Mouse (Mus musculus) embryonic facial prominence, embryonic 10.5 days (tissue): ENCODE measurements around the gene Kifc3. TPM values are rescaled to one million over a fixed set of nuclear protein-coding genes. Genes with fewer than 3 reads are reported as not detected.

ENCODE experiments used
- DNase-seq: peaks from one replicate; pipeline ENCODE4 v3.0.0-alpha.2; 2017; ENCODE audit warnings: low spot score
- H3K27ac ChIP-seq: fragments of 300-500 bp; sonication (generic); replicated peaks from 2 replicates; pipeline ENCODE4 v1.5.1; 2016; ENCODE audit warnings: mild to moderate bottlenecking
- H3K27me3 ChIP-seq: fragments of 300-500 bp; sonication (generic); replicated peaks from 2 replicates; pipeline ENCODE4 v1.6.1; 2016; ENCODE audit warnings: low read depth, mild to moderate bottlenecking; ENCODE audit not compliant: poor library complexity, severe bottlenecking
- H3K36me3 ChIP-seq: fragments of 300-500 bp; sonication (generic); replicated peaks from 2 replicates; pipeline ENCODE4 v1.6.1; 2016; ENCODE audit warnings: mild to moderate bottlenecking, moderate library complexity
- H3K4me1 ChIP-seq: fragments of 300-500 bp; sonication (generic); 2 replicates; pipeline ENCODE4 v1.6.1; 2016
- H3K4me3 ChIP-seq: fragments of 300-500 bp; sonication (generic); 2 replicates; pipeline ENCODE4 v1.5.1; 2016; ENCODE audit warnings: mild to moderate bottlenecking, moderate library complexity
- H3K9me3 ChIP-seq: fragments of 300-500 bp; sonication (generic); 2 replicates; pipeline ENCODE4 v1.6.1; 2016; ENCODE audit warnings: mild to moderate bottlenecking
- WGBS: fragments of 180-500 bp; shearing (Covaris S2); methylation state at CpG from one replicate; pipeline ENCODE4 v1.1.7; 2016; 5-methylcytosine and 5-hydroxymethylcytosine counted together
- polyA plus RNA-seq: library from polyadenylated mRNA; unstranded; fragments of >200 nt; fragmentation: Nextera tagmentation; extraction: Ambion mirVana; gene quantifications from 2 replicates; pipeline ENCODE4 v1.2.1, GENCODE M21; 2016

The Kifc3 gene
- polyA plus RNA-seq, 1 experiment from 2014 or later: 8.7 TPM

- no peaks in the 10 kb centered on the region for H3K27me3 ChIP-seq
- no peak for DNase-seq
- H3K27ac ChIP-seq: no peak overlapping the region
- H3K9me3 ChIP-seq: no peaks in the 10 kb centered on the region
- no peak overlapping the region for H3K4me3 ChIP-seq
- H3K36me3 ChIP-seq: no peaks in the 10 kb centered on the region
- 0 out of 2 replicates have a peak, but pooled peaks cover 4% of the 10 kb centered on the region for H3K4me1 ChIP-seq
- 78% methylated on average over 3 of the region's 3 CpGs for WGBS
Measured at GRCm38 (mm10) chr8:95075504-95075903, 127.1 kb downstream of the Kifc3 start.

- H3K27me3 ChIP-seq: no peaks in the 10 kb centered on the region
- no peaks in the 10 kb centered on the region for H3K36me3 ChIP-seq
- H3K9me3 ChIP-seq: no peaks in the 10 kb centered on the region
- WGBS: 50% methylated on average over 3 of the region's 3 CpGs
- peak; percentile 56 for DNase-seq
- H3K27ac ChIP-seq: no peak overlapping the region
- no peaks in the 10 kb centered on the region for H3K4me1 ChIP-seq
- H3K4me3 ChIP-seq: no peak overlapping the region
Measured at GRCm38 (mm10) chr8:95067582-95067981, 135.0 kb downstream of the Kifc3 start.

- DNase-seq: no peak
- Histone ChIP-seq H3K36me3 (no peaks in the 10 kb centered on the region), H3K27me3 (no peaks in the 10 kb centered on the region), H3K4me1 (no peaks in the 10 kb centered on the region), H3K27ac (no peak overlapping the region), H3K4me3 (no peak overlapping the region), H3K9me3 (no peaks in the 10 kb centered on the region)
- 85% methylated on average over 2 of the region's 2 CpGs for WGBS
Measured at GRCm38 (mm10) chr8:95064531-95064930, 138.1 kb downstream of the Kifc3 start.

- no peak for DNase-seq
- Histone ChIP-seq H3K4me3 (no peak overlapping the region), H3K4me1 (no peaks in the 10 kb centered on the region; the same call in 1 of the 2 replicates), H3K36me3 (no peaks in the 10 kb centered on the region), H3K27me3 (no peaks in the 10 kb centered on the region), H3K9me3 (no peaks in the 10 kb centered on the region), H3K27ac (no peak overlapping the region)
- 72% methylated on average over 6 of the region's 6 CpGs for WGBS
Measured at GRCm38 (mm10) chr8:95059812-95060533, 142.6 kb downstream of the Kifc3 start.

- Histone ChIP-seq H3K4me1 (no peaks in the 10 kb centered on the region; the same call in 1 of the 2 replicates), H3K9me3 (no peaks in the 10 kb centered on the region), H3K27me3 (no peaks in the 10 kb centered on the region), H3K27ac (no peak overlapping the region), H3K36me3 (no peaks in the 10 kb centered on the region), H3K4me3 (no peak overlapping the region)
- 83% methylated on average over 6 of the region's 6 CpGs for WGBS
- no peak for DNase-seq
Measured at GRCm38 (mm10) chr8:95058661-95059060, 144.0 kb downstream of the Kifc3 start.

GRCm38 (mm10) chr8:95056414-95056813, 146.2 kb downstream of the Kifc3 start:
- no peak for DNase-seq
- H3K4me3 ChIP-seq: no peak overlapping the region
- H3K36me3 ChIP-seq: no peaks in the 10 kb centered on the region
- WGBS: 88% methylated on average over 5 of the region's 5 CpGs
- H3K9me3 ChIP-seq: no peaks in the 10 kb centered on the region
- H3K4me1 ChIP-seq: no peaks in the 10 kb centered on the region; the same call in 1 of the 2 replicates
- no peak overlapping the region for H3K27ac ChIP-seq
- H3K27me3 ChIP-seq: no peaks in the 10 kb centered on the region

GRCm38 (mm10) chr8:95054927-95055510, 147.6 kb downstream of the Kifc3 start, which contains the start of gene Drc7:
TSS of gene Drc7 (plus strand) at chr8:95055103.
- WGBS: 5% methylated on average over 2 of the region's 2 CpGs

GRCm38 (mm10) chr8:95054438-95054837, 148.2 kb downstream of the Kifc3 start:
- Histone ChIP-seq H3K27me3 (no peaks in the 10 kb centered on the region), H3K4me1 (peaks cover 4% of the 10 kb centered on the region; the same call in 1 of the 2 replicates), H3K4me3 (no peak overlapping the region), H3K36me3 (no peaks in the 10 kb centered on the region), H3K9me3 (no peaks in the 10 kb centered on the region), H3K27ac (no peak overlapping the region)
- WGBS: 59% methylated on average over 6 of the region's 6 CpGs
- DNase-seq: no peak

More at GRCm38 (mm10) chr8:95054927-95055510, 147.6 kb downstream of the Kifc3 start, which contains the start of gene Drc7:
- Histone ChIP-seq H3K36me3 (no peaks in the 10 kb centered on the region), H3K4me3 (no peak within 1 kb of the TSS), H3K9me3 (no peaks in the 10 kb centered on the region), H3K27me3 (no peaks in the 10 kb centered on the region), H3K4me1 (no peaks in the 10 kb centered on the region; the same call in 1 of the 2 replicates), H3K27ac (no peak within 1 kb of the TSS)
- DNase-seq: peak; percentile 27

Other genes starting within 250 kb of the Kifc3 start
- gene Adgrg1, start 228.1 kb downstream of the Kifc3 start, polyA plus RNA-seq: 32.9 and 38.2 TPM in 2 replicates
- gene Adgrg3, start 185.1 kb downstream of the Kifc3 start, polyA plus RNA-seq: 3.1 and 3.5 TPM in 2 replicates
- gene Drc7, start 147.7 kb downstream of the Kifc3 start, polyA plus RNA-seq: 0.10 and 0.15 TPM in 2 replicates
- 30.5 and 33.3 TPM in 2 replicates for gene Katnb1, start 121.6 kb downstream of the Kifc3 start, polyA plus RNA-seq
- gene Cngb1, start 103.8 kb upstream of the Kifc3 start, polyA plus RNA-seq: not detected in 2 replicates
- gene Tepp, start 107.8 kb upstream of the Kifc3 start, polyA plus RNA-seq: not detected in 2 replicates
- gene Zfp319, start 129.1 kb upstream of the Kifc3 start, polyA plus RNA-seq: 11.5 and 12.4 TPM in 2 replicates
- gene Usb1, start 129.5 kb upstream of the Kifc3 start, polyA plus RNA-seq: 42.2 and 47.0 TPM in 2 replicates
- gene Mmp15, start 149.5 kb upstream of the Kifc3 start, polyA plus RNA-seq: 11.3 and 12.5 TPM in 2 replicates
- gene Cfap20, start 232.1 kb upstream of the Kifc3 start, polyA plus RNA-seq: 141 and 148 TPM in 2 replicates